Mouse (Mus musculus): ENCODE measurements at regions not wholly inside any gene's neighbourhood (a gene's known extent, or its start where the extent isn't known, plus 50 kb on each side); places are given as distances from the start of the nearest gene placed in this dataset.

- no peak overlapping the region for H3K4me3 ChIP-seq (ENCODE audit: insufficient read depth, low read depth, low read length)
- no peaks in the 10 kb centered on the region for H3K27me3 ChIP-seq (ENCODE audit: control insufficient read depth, insufficient read depth, low read length)
- DNase-seq (ENCODE audit: extremely low read depth, low read depth, low spot score): no peak
- H3K36me3 ChIP-seq (ENCODE audit: control insufficient read depth, insufficient read depth, low read length): no peaks in the 10 kb centered on the region
- H3K27ac ChIP-seq (replicated peaks; ENCODE audit: insufficient read depth, low read depth, low read length): no peak overlapping the region
- no peak for TF ChIP-seq POLR2A (IDR thresholded peaks at IDR 0.05; ENCODE audit: extremely low read depth, insufficient read depth, low read length)
- no peak for TF ChIP-seq CTCF (IDR thresholded peaks at IDR 0.05; ENCODE audit: low read depth, low read length)
- no peak overlapping the region for H3K9ac ChIP-seq (ENCODE audit: low read depth, low read length)
- 71% methylated on average over 5 of the region's 5 CpGs for whole genome bisulfite sequencing
- H3K4me1 ChIP-seq (ENCODE audit: control insufficient read depth, insufficient read depth, low read length): no peaks in the 10 kb centered on the region
- H3K79me2 ChIP-seq (ENCODE audit: control insufficient read depth, insufficient read depth, low read length): no peaks in the 10 kb centered on the region
These were observed 140.8 kb upstream of the Ubr2 start for GRCm38 (mm10) chr17:47151193-47151556.

- Histone ChIP-seq H3K79me2 (ENCODE audit: control insufficient read depth, insufficient read depth, low read length) (no peaks in the 10 kb centered on the region), H3K27ac (replicated peaks; ENCODE audit: insufficient read depth, low read depth, low read length) (no peak overlapping the region), H3K36me3 (ENCODE audit: control insufficient read depth, insufficient read depth, low read length) (no peaks in the 10 kb centered on the region), H3K4me1 (ENCODE audit: control insufficient read depth, insufficient read depth, low read length) (no peaks in the 10 kb centered on the region), H3K4me3 (ENCODE audit: insufficient read depth, low read depth, low read length) (no peak overlapping the region), H3K9ac (ENCODE audit: low read depth, low read length) (no peak overlapping the region), H3K27me3 (ENCODE audit: control insufficient read depth, insufficient read depth, low read length) (no peaks in the 10 kb centered on the region)
- no peak for DNase-seq (ENCODE audit: extremely low read depth, low read depth, low spot score)
- WGBS: 95% methylated on average over 6 of the region's 6 CpGs
- TF ChIP-seq POLR2A (IDR thresholded peaks at IDR 0.05; ENCODE audit: extremely low read depth, insufficient read depth, low read length) (no peak), CTCF (IDR thresholded peaks at IDR 0.05; ENCODE audit: low read depth, low read length) (no peak)
These were observed 140.3 kb upstream of the Ubr2 start for GRCm38 (mm10) chr17:47150636-47151035.

GRCm38 (mm10) chr17:47149662-47150061, 139.3 kb upstream of the Ubr2 start:
- Histone ChIP-seq H3K27me3 (ENCODE audit: control insufficient read depth, insufficient read depth, low read length) (no peaks in the 10 kb centered on the region), H3K36me3 (ENCODE audit: control insufficient read depth, insufficient read depth, low read length) (no peaks in the 10 kb centered on the region), H3K4me1 (ENCODE audit: control insufficient read depth, insufficient read depth, low read length) (no peaks in the 10 kb centered on the region), H3K9ac (ENCODE audit: low read depth, low read length) (no peak overlapping the region), H3K79me2 (ENCODE audit: control insufficient read depth, insufficient read depth, low read length) (no peaks in the 10 kb centered on the region), H3K4me3 (ENCODE audit: insufficient read depth, low read depth, low read length) (no peak overlapping the region), H3K27ac (replicated peaks; ENCODE audit: insufficient read depth, low read depth, low read length) (no peak overlapping the region)
- no peak for TF ChIP-seq CTCF (IDR thresholded peaks at IDR 0.05; ENCODE audit: low read depth, low read length)
- no peak for TF ChIP-seq POLR2A (IDR thresholded peaks at IDR 0.05; ENCODE audit: extremely low read depth, insufficient read depth, low read length)
- DNase-seq (ENCODE audit: extremely low read depth, low read depth, low spot score): no peak
- 82% methylated on average over 13 of the region's 13 CpGs for WGBS

- TF ChIP-seq CTCF (IDR thresholded peaks at IDR 0.05; ENCODE audit: low read depth, low read length) (no peak), POLR2A (IDR thresholded peaks at IDR 0.05; ENCODE audit: extremely low read depth, insufficient read depth, low read length) (no peak)
- 90% methylated on average over 9 of the region's 9 CpGs for WGBS
- H3K4me3 ChIP-seq (ENCODE audit: insufficient read depth, low read depth, low read length): no peak overlapping the region
- H3K4me1 ChIP-seq (ENCODE audit: control insufficient read depth, insufficient read depth, low read length): no peaks in the 10 kb centered on the region
- no peaks in the 10 kb centered on the region for H3K27me3 ChIP-seq (ENCODE audit: control insufficient read depth, insufficient read depth, low read length)
- H3K36me3 ChIP-seq (ENCODE audit: control insufficient read depth, insufficient read depth, low read length): no peaks in the 10 kb centered on the region
- no peaks in the 10 kb centered on the region for H3K79me2 ChIP-seq (ENCODE audit: control insufficient read depth, insufficient read depth, low read length)
- DNase-seq (ENCODE audit: extremely low read depth, low read depth, low spot score): no peak
- H3K27ac ChIP-seq (replicated peaks; ENCODE audit: insufficient read depth, low read depth, low read length): no peak overlapping the region
- no peak overlapping the region for H3K9ac ChIP-seq (ENCODE audit: low read depth, low read length)
These were observed 138.8 kb upstream of the Ubr2 start for GRCm38 (mm10) chr17:47149158-47149557.

- TF ChIP-seq CTCF (IDR thresholded peaks at IDR 0.05; ENCODE audit: low read depth, low read length) (peak; percentile 55), POLR2A (IDR thresholded peaks at IDR 0.05; ENCODE audit: extremely low read depth, insufficient read depth, low read length) (no peak)
- H3K4me1 ChIP-seq (ENCODE audit: control insufficient read depth, insufficient read depth, low read length): 0 out of 2 replicates have a peak, but pooled peaks cover 3% of the 10 kb centered on the region
- no peaks in the 10 kb centered on the region for H3K36me3 ChIP-seq (ENCODE audit: control insufficient read depth, insufficient read depth, low read length)
- H3K27me3 ChIP-seq (ENCODE audit: control insufficient read depth, insufficient read depth, low read length): no peaks in the 10 kb centered on the region
- DNase-seq (ENCODE audit: extremely low read depth, low read depth, low spot score): no peak
- 93% methylated on average over 4 of the region's 4 CpGs for WGBS
- H3K9ac ChIP-seq (ENCODE audit: low read depth, low read length): no peak overlapping the region
- no peak overlapping the region for H3K4me3 ChIP-seq (ENCODE audit: insufficient read depth, low read depth, low read length)
- no peak overlapping the region for H3K27ac ChIP-seq (replicated peaks; ENCODE audit: insufficient read depth, low read depth, low read length)
- H3K79me2 ChIP-seq (ENCODE audit: control insufficient read depth, insufficient read depth, low read length): no peaks in the 10 kb centered on the region
These were observed 136.3 kb upstream of the Ubr2 start for GRCm38 (mm10) chr17:47146640-47147039.

GRCm38 (mm10) chr17:47145590-47145989, 135.2 kb upstream of the Ubr2 start:
- no peak overlapping the region for H3K4me3 ChIP-seq (ENCODE audit: insufficient read depth, low read depth, low read length)
- DNase-seq (ENCODE audit: extremely low read depth, low read depth, low spot score): no peak
- H3K27ac ChIP-seq (replicated peaks; ENCODE audit: insufficient read depth, low read depth, low read length): no peak overlapping the region
- H3K9ac ChIP-seq (ENCODE audit: low read depth, low read length): no peak overlapping the region
- WGBS: 97% methylated on average over 16 of the region's 16 CpGs
- H3K36me3 ChIP-seq (ENCODE audit: control insufficient read depth, insufficient read depth, low read length): no peaks in the 10 kb centered on the region
- peaks cover 6% of the 10 kb centered on the region; the same call in 1 of the 2 replicates for H3K27me3 ChIP-seq (ENCODE audit: control insufficient read depth, insufficient read depth, low read length)
- H3K79me2 ChIP-seq (ENCODE audit: control insufficient read depth, insufficient read depth, low read length): no peaks in the 10 kb centered on the region
- H3K4me1 ChIP-seq (ENCODE audit: control insufficient read depth, insufficient read depth, low read length): 0 out of 2 replicates have a peak, but pooled peaks cover 3% of the 10 kb centered on the region
- TF ChIP-seq POLR2A (IDR thresholded peaks at IDR 0.05; ENCODE audit: extremely low read depth, insufficient read depth, low read length) (no peak), CTCF (IDR thresholded peaks at IDR 0.05; ENCODE audit: low read depth, low read length) (no peak)

All from liver, adult 2 months (tissue).